Mouse (Mus musculus) layer of hippocampus, adult 2 months (tissue): ENCODE measurements around the gene Prkn. TPM values are rescaled to one million over a fixed set of nuclear protein-coding genes. Genes with fewer than 3 reads are reported as not detected.
A peak's percentile ranks its signal among the peaks of the same experiment; 100 is the strongest.

Experiments used
- DNase-seq, 2 experiments: peaks; one replicate each; pipeline ENCODE4 v3.0.0; 2022; ENCODE audit warnings: low spot score in 2 of 2
- H3K27ac ChIP-seq: fragments of 200-600 bp; 2 replicates; pipeline ENCODE4 v1.8.1; 2022
- H3K4me3 ChIP-seq: fragments of 200-600 bp; 2 replicates; pipeline ENCODE4 v1.8.1; 2022; ENCODE audit warnings: mild to moderate bottlenecking
- CTCF ChIP-seq: fragments of 200-600 bp; conservative IDR thresholded peaks from 2 replicates; pipeline ENCODE4 v1.8.1; 2022; ENCODE audit warnings: antibody characterized with exemption, mild to moderate bottlenecking, moderate library complexity
- total RNA-seq, 2 experiments: library from RNA; stranded (reverse); gene quantifications; 2 replicates each; pipeline ENCODE4 v1.2.3; 2021

Gene Prkn
- total RNA-seq, 2 experiments from 2014 or later = 18.0 to 22.4 TPM

- H3K27ac ChIP-seq = no peak overlapping the region
- no peak for DNase-seq
- TF ChIP-seq CTCF = no peak
- no peak overlapping the region for H3K4me3 ChIP-seq
These were observed 1212.5 kb downstream of the Prkn start for GRCm38 (mm10) chr17:12052651-12053050.

- Histone ChIP-seq H3K4me3 (no peak overlapping the region), H3K27ac (no peak overlapping the region)
- no peak for TF ChIP-seq CTCF
- no peak for DNase-seq
These were observed 1218.9 kb downstream of the Prkn start for GRCm38 (mm10) chr17:12059041-12059440.

- DNase-seq = no peak
- no peak overlapping the region for H3K27ac ChIP-seq
- no peak for TF ChIP-seq CTCF
- no peak overlapping the region for H3K4me3 ChIP-seq
These were observed 1221.2 kb downstream of the Prkn start for GRCm38 (mm10) chr17:12061381-12061780.

GRCm38 (mm10) chr17:12062861-12063260, 1222.7 kb downstream of the Prkn start:
- no peak for TF ChIP-seq CTCF
- no peak overlapping the region for H3K27ac ChIP-seq
- no peak overlapping the region for H3K4me3 ChIP-seq
- no peak for DNase-seq

- Histone ChIP-seq H3K4me3 (no peak overlapping the region), H3K27ac (no peak overlapping the region)
- no peak for DNase-seq
- TF ChIP-seq CTCF = no peak
These were observed 1223.3 kb downstream of the Prkn start for GRCm38 (mm10) chr17:12063533-12063932.

GRCm38 (mm10) chr17:12066054-12066453, 1225.9 kb downstream of the Prkn start:
- no peak for DNase-seq

GRCm38 (mm10) chr17:12076816-12077215, 1236.6 kb downstream of the Prkn start:
- DNase-seq = no peak
- no peak overlapping the region for H3K4me3 ChIP-seq
- H3K27ac ChIP-seq = no peak overlapping the region
- TF ChIP-seq CTCF = no peak

More at GRCm38 (mm10) chr17:12066054-12066453, 1225.9 kb downstream of the Prkn start:
- TF ChIP-seq CTCF = no peak
- Histone ChIP-seq H3K4me3 (no peak overlapping the region), H3K27ac (no peak overlapping the region)

GRCm38 (mm10) chr17:12080656-12081495, 1240.7 kb downstream of the Prkn start:
- Histone ChIP-seq H3K4me3 (no peak overlapping the region), H3K27ac (no peak overlapping the region)
- TF ChIP-seq CTCF = no peak
- DNase-seq = no peak

GRCm38 (mm10) chr17:12082201-12082600, 1242.0 kb downstream of the Prkn start:
- peak in 1 of 2 experiments; percentile 12 for DNase-seq
- Histone ChIP-seq H3K4me3 (no peak overlapping the region), H3K27ac (no peak overlapping the region)
- no peak for TF ChIP-seq CTCF

GRCm38 (mm10) chr17:12090261-12090927, 1250.2 kb downstream of the Prkn start:
- Histone ChIP-seq H3K4me3 (no peak overlapping the region), H3K27ac (no peak overlapping the region)
- no peak for TF ChIP-seq CTCF
- no peak for DNase-seq

- TF ChIP-seq CTCF = no peak
- no peak for DNase-seq
- Histone ChIP-seq H3K4me3 (no peak overlapping the region), H3K27ac (no peak overlapping the region)
These were observed 1252.8 kb downstream of the Prkn start for GRCm38 (mm10) chr17:12092901-12093564.

- TF ChIP-seq CTCF = no peak
- Histone ChIP-seq H3K27ac (no peak overlapping the region), H3K4me3 (no peak overlapping the region)
- DNase-seq = no peak
These were observed 1253.8 kb downstream of the Prkn start for GRCm38 (mm10) chr17:12094016-12094415.
